Mouse (Mus musculus) layer of hippocampus, adult 11-12 months (tissue): ENCODE measurements around the gene Gnat1.

ENCODE experiments used
- DNase-seq: peaks from one replicate; pipeline ENCODE4 v3.0.0; 2022; ENCODE audit warnings: low spot score

The Gnat1 gene

GRCm38 (mm10) chr9:107626158-107626843 lies 53.2 kb downstream of the Gnat1 start:
- DNase-seq = no peak

- DNase-seq = no peak
Measured at GRCm38 (mm10) chr9:107625351-107626128, 54.0 kb downstream of the Gnat1 start.

GRCm38 (mm10) chr9:107624951-107625350 lies 54.6 kb downstream of the Gnat1 start:
- no peak for DNase-seq

GRCm38 (mm10) chr9:107624539-107624938 lies 55.0 kb downstream of the Gnat1 start:
- DNase-seq = no peak
